Mouse (Mus musculus): ENCODE results near the gene Cct8l1. TPM values are rescaled to one million over a fixed set of nuclear protein-coding genes. Genes with fewer than 3 reads are reported as not detected.
A peak's percentile ranks its signal among the peaks of the same experiment; 100 is the strongest.

Cct8l1 gene
- polyA plus RNA-seq, 1 experiment from 2014 or later: not detected

DNA sequence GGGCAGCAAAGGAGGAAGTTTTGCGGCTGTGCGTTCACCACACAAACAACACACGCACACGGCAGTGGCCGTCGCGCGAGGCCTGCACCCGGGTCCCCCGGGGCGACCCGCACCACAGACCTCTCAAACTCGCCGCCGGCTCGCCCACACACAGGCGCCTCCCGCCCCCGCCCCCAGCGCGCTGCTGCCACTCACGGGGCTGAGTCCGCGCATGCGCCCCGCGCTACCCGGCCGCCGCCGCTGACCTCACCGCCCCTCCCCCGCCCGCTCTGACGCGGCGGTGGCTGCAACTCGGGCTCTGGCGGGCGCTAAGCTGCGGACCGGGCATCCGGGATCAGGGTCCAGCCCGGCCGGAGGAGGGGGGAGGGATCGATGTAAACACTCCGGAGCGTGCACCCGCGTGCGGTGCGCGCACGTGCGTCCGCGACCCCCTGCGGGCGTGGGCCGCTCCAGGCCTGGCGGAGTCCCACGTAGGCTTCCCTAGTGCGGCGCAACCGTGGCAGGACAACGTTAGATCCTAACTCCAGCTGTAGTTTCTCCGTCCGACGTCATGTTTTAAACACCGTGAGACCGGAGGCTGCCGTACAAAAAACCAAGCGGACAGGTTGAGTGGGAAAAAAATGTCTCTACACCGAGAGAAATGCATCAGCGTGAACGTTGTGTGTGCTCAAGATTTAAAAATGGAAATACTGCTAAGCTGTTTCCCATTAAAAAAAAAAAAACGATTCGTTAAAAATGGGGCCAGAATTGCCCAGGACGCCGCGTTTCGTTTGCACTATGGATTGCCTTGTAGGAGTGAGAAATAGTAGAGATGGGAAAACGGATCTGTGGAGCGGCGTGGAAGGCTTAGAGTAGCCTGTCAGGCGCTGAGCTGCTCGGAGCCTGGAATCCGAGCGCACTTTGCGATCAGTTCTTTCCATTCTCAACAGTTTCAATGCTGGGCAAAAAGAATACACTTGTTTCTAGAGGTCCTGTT lies 16.2 kb upstream of the Cct8l1 start:
- no peaks in the 10 kb centered on the region for H3K27me3 ChIP-seq
- ATAC-seq (peak; percentile 63), DNase-seq (ENCODE audit: low read depth, low spot score) (peak; percentile 68)
- TF ChIP-seq CTCF (IDR thresholded peaks at IDR 0.05): no peak
- CTCF ChIA-PET: interaction anchor here (0.7 to 1.7 kb wide), 8 partner anchors 13 to 79 kb away, joined by 3 to 5 read pairs (median 4); partner anchors contain the start of gene Cct8l1
- POLR2A ChIA-PET: interaction anchor here (0.5 to 6.0 kb wide), 8 partner anchors 18 to 128 kb away, joined by 3 to 32 read pairs (median 4); no protein-coding TSS in a partner anchor
- in situ Hi-C loops (cut with MboI; ENCODE audit: low pct_unique_long_range_greater_than_20kb): loop anchor here (5.0 kb wide), 1 partner anchor 33 kb away; no protein-coding TSS in a partner anchor

DNA sequence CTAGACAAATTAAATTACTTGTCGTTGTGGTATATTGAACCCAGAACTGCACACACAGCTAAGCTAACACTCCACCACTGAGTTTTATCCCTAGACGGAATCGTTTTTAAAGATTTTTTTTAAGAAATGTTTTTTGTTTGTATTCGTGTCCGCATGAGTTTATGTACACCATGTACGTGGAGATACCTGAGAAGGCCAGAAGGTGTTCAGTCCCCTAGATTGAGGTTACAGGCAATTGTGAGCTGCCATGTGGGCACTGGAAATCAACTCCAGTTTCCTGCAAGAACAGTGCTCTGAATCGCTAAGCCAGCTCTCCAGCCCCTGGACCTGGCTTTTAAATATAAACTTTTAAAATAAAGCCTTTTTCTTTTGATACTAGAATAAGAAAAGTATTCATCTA lies 15.2 kb upstream of the Cct8l1 start:
- no peak for TF ChIP-seq CTCF (IDR thresholded peaks at IDR 0.05)
- POLR2A ChIA-PET: interaction anchor here (0.9 to 6.0 kb wide), 4 partner anchors 17 to 29 kb away, joined by 3 to 32 read pairs (median 7); no protein-coding TSS in a partner anchor
- no peak for DNase-seq (ENCODE audit: low read depth, low spot score)
- CTCF ChIA-PET: interaction anchor here (1.1 to 1.7 kb wide), 6 partner anchors 12 to 80 kb away, joined by 3 to 5 read pairs (median 4); partner anchors contain the start of gene Cct8l1
- H3K27me3 ChIP-seq: no peaks in the 10 kb centered on the region
- ATAC-seq: no peak
- in situ Hi-C loops (cut with MboI; ENCODE audit: low pct_unique_long_range_greater_than_20kb): no loop called here

DNA sequence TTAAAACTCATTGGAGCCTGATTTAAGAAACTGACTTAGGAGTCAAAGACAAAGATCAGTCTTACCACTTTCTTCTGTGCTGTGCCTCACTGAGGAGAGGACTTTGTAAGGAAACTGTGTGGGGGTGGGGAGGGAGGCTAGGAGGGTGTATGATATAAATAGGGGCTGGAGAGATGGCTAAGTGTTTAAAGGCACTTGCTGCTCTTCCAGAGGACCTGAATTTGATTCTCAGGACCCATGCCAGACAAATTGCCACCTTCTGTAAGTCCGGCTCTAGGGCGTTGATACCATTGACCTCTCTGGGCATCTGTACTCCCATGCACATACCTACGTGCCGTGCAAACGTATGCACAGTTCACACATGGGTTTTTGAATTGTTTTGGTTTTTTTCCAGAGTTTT lies 9.8 kb upstream of the Cct8l1 start:
- POLR2A ChIA-PET: no interaction called here
- CTCF ChIA-PET: no interaction called here
- in situ Hi-C loops (cut with MboI; ENCODE audit: low pct_unique_long_range_greater_than_20kb): no loop called here

DNA sequence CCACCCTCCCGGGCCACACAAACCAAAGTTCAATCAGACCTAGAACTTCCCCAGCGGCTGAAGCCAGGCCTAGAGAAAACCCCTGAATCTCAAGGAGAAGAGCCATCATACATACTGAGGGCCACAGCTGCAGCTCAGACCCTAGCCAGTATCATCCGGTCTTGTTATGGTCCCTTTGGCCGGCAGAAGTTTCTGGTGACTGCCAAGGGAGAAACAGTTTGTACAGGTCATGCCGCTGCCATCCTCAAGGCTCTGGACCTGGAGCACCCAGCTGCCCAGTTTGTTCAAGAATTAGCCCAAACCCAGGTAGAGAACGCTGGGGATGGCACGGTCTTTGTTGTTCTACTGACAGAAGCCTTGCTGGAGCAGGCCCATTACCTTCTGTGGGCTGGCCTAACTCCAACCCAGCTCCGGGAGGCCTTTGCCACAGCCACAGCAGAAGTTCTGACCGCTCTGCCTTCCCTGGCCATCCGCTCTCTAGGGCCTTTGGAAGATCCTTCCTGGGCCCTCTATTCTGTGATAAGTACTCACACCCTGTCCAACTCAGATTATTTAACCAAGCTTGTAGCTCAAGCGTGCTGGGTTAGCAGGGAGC lies 531 bp downstream of the Cct8l1 start:
- TF ChIP-seq CTCF (IDR thresholded peaks at IDR 0.05): no peak
- ATAC-seq: no peak
- H3K27me3 ChIP-seq: no peaks in the 10 kb centered on the region
- no peak for DNase-seq (ENCODE audit: low read depth, low spot score)
- CTCF ChIA-PET: interaction anchor here (1.3 kb wide), 1 partner anchor 13 kb away, joined by 3 read pairs; no protein-coding TSS in a partner anchor
- POLR2A ChIA-PET: no interaction called here
- in situ Hi-C loops (cut with MboI; ENCODE audit: low pct_unique_long_range_greater_than_20kb): no loop called here

More for the DNA sequence above, 9.8 kb upstream of the Cct8l1 start:
- no peak for TF ChIP-seq CTCF (IDR thresholded peaks at IDR 0.05)
- ATAC-seq: no peak
- H3K27me3 ChIP-seq: no peaks in the 10 kb centered on the region
- no peak for DNase-seq (ENCODE audit: low read depth, low spot score)

DNA sequence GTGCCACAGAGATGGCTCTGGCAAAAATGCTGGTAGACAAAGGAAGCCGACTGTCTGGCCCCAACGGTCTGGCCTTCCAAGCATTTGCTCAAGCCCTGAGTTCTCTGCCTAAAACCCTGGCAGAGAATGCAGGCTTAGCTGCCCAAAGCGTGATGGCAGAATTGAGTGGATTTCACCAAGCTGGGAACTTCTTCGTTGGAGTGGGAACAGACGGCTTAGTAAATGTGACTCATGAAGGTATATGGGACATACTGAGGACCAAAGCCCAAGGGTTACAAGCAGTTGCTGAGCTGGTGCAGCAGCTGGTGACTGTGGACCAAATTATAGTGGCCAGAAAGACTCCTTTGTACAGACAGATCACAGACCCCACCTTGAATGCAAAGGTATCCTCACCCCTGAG lies 1.7 kb downstream of the Cct8l1 start:
- ATAC-seq: no peak
- DNase-seq (ENCODE audit: low read depth, low spot score): no peak
- in situ Hi-C loops (cut with MboI; ENCODE audit: low pct_unique_long_range_greater_than_20kb): no loop called here
- no peak for TF ChIP-seq CTCF (IDR thresholded peaks at IDR 0.05)
- no peaks in the 10 kb centered on the region for H3K27me3 ChIP-seq
- ChIA-PET CTCF (no interaction called here), POLR2A (interaction anchor here (0.6 to 1.3 kb wide), 2 partner anchors 16 to 17 kb away, joined by 3 read pairs; no protein-coding TSS in a partner anchor)

DNA sequence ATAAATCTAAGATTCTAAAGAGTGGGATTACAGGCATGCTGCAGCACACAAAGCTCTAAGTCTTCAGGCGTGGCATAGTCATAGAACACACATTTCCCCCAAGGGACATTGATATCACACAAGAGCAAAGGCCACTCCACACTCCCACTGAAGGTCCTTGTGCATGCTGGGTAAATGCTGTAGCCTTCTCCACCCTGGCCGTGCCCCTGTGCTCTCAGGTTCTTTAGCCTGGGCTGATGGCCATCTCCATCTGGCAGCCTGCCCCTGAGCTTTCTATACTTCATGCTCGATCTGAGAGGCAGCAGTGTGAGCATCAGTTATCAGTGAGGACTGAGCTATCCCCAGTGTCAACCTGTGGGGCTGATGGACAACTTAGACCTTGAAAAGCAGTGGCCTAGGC lies 4.0 kb downstream of the Cct8l1 start:
- CTCF ChIA-PET: no interaction called here
- no peak for TF ChIP-seq CTCF (IDR thresholded peaks at IDR 0.05)
- ATAC-seq (no peak), DNase-seq (ENCODE audit: low read depth, low spot score) (no peak)
- in situ Hi-C loops (cut with MboI; ENCODE audit: low pct_unique_long_range_greater_than_20kb): no loop called here
- POLR2A ChIA-PET: interaction anchor here (1.5 kb wide), 1 partner anchor 9 kb away, joined by 6 read pairs; no protein-coding TSS in a partner anchor
- no peaks in the 10 kb centered on the region for H3K27me3 ChIP-seq

DNA sequence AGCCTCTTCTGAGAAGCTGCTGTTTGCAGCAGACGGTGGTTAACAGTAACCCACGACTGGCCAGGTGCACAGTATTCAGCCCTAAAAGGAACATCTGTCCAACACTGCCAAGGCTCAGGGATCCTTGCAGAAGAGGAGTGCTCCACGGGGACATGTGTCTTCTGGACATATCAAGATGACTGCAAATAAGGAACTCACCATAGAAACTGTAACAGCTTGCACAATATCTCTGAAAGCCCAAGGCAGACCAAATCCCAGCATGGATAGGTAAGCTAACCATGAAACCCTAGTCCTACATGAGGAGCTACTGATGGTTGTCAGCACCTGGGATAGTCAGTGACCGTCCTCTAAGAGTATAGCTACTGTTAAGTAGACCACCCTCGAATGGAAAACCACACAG lies 5.6 kb downstream of the Cct8l1 start:
- no peaks in the 10 kb centered on the region for H3K27me3 ChIP-seq
- TF ChIP-seq CTCF (IDR thresholded peaks at IDR 0.05): no peak
- DNase-seq (ENCODE audit: low read depth, low spot score) (no peak), ATAC-seq (no peak)
- ChIA-PET POLR2A (no interaction called here), CTCF (interaction anchor here (1.2 to 1.3 kb wide), 2 partner anchors 9 to 21 kb away, joined by 3 to 4 read pairs; no protein-coding TSS in a partner anchor)
- in situ Hi-C loops (cut with MboI; ENCODE audit: low pct_unique_long_range_greater_than_20kb): no loop called here

DNA sequence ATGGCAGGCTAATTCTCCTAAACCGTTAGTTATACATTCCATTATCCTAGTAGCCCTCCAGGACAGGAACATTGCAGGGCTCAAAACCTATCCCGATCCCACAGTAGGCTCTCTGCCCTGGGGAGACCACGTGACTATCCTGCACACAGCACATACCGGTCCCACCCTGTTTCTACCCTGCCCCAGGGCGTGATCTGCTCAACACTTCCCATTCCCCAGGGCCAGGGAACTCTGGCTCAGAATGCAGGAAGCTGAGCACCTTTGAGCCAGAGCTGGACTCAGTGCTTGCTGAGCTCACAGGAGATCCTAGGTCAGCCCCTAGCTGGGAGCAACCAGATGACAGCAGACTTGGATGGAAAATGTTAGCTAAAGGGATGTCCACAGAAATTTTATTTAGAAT lies 10.2 kb downstream of the Cct8l1 start:
- in situ Hi-C loops (cut with MboI; ENCODE audit: low pct_unique_long_range_greater_than_20kb): no loop called here
- no peak for ATAC-seq
- CTCF ChIA-PET: interaction anchor here (0.9 to 1.5 kb wide), 3 partner anchors 11 to 105 kb away, joined by 3 to 4 read pairs (median 3); no protein-coding TSS in a partner anchor
- POLR2A ChIA-PET: interaction anchor here (5.0 kb wide), 1 partner anchor 27 kb away, joined by 32 read pairs; the partner anchor contains the start of gene Kmt2c
- DNase-seq (ENCODE audit: low read depth, low spot score): no peak
- no peak for TF ChIP-seq CTCF (IDR thresholded peaks at IDR 0.05)
- H3K27me3 ChIP-seq: no peaks in the 10 kb centered on the region

DNA sequence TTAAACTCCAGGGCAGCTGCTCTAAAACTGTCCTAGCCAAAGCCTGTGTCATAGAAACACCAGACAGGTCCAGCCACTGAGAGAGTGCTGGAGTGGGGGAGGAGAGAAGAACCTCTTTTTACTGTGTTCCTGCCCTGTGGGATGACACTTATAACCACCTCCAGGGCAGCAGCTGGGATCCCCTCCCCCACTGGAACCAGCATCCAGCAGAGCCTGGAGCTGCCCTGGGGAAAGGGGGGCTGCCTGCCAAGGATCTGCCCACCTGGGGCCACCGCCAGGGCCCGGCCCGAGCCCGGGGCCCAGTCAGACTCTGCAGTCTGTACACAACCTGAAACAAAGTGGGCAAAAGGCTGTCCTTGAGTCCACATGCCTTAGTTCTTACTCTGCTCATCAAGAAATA lies 11.1 kb downstream of the Cct8l1 start:
- ATAC-seq: no peak
- DNase-seq (ENCODE audit: low read depth, low spot score): no peak
- ChIA-PET POLR2A (interaction anchor here (5.0 kb wide), 1 partner anchor 27 kb away, joined by 32 read pairs; the partner anchor contains the start of gene Kmt2c), CTCF (interaction anchor here (1.0 to 1.5 kb wide), 4 partner anchors 8 to 107 kb away, joined by 3 to 4 read pairs (median 3); no protein-coding TSS in a partner anchor)
- H3K27me3 ChIP-seq: no peaks in the 10 kb centered on the region
- in situ Hi-C loops (cut with MboI; ENCODE audit: low pct_unique_long_range_greater_than_20kb): no loop called here
- TF ChIP-seq CTCF (IDR thresholded peaks at IDR 0.05): no peak

DNA sequence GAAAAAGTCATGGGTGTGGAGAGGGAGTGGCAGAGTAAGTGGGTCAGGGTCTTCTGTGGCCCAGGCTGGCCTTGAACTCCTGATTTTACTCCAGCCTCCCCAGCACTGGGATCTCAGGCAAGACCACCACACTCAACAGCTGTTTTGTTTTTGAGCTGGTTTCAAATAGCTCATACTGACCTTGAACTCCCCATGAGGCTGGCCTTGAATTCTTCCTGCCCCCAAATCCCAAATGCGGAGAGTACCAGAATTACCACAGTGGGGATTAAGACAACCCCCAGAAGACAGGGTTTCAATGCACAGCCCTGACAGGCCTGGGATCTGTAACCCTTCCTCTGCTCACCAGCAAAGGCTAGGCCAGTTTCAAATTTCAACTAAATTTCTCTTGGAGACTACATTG lies 12.1 kb downstream of the Cct8l1 start:
- DNase-seq (ENCODE audit: low read depth, low spot score) (no peak), ATAC-seq (no peak)
- no peak for TF ChIP-seq CTCF (IDR thresholded peaks at IDR 0.05)
- ChIA-PET POLR2A (interaction anchor here (1.7 to 5.0 kb wide), 2 partner anchors 8 to 28 kb away, joined by 6 to 32 read pairs; partner anchors contain the start of gene Kmt2c), CTCF (interaction anchor here (1.1 to 1.2 kb wide), 3 partner anchors 14 to 108 kb away, joined by 3 to 4 read pairs (median 3); no protein-coding TSS in a partner anchor)
- in situ Hi-C loops (cut with MboI; ENCODE audit: low pct_unique_long_range_greater_than_20kb): no loop called here
- H3K27me3 ChIP-seq: no peaks in the 10 kb centered on the region

Data from Patski (cell line).